8 mouse cellular contexts compared by ENCODE assay signal in genomic region chr10:76906434-76906833, GRCm38 (mm10). TPM values are rescaled to one million over a fixed set of nuclear protein-coding genes. Genes with fewer than 3 reads are reported as not detected.
A peak's percentile ranks its signal among the peaks of the same experiment; 100 is the strongest.
DNase-seq lines count a peak whose midpoint lies in the region; ATAC-seq and TF ChIP-seq lines count a peak whose summit lies in the region.

No protein-coding gene starts in this region.

- H3K36me3 ChIP-seq in thymus, adult 2 months (ENCODE audit: control insufficient read depth, insufficient read depth, low read length) = no peaks in the 10 kb centered on the region
- H3K36me3 ChIP-seq in intestine, embryonic 15.5 days = no peaks in the 10 kb centered on the region
- no peaks in the 10 kb centered on the region for H3K36me3 ChIP-seq in lung, embryonic 16.5 days (ENCODE audit: control insufficient read depth, insufficient read depth, low read length)

- H3K4me2 ChIP-seq in intestine, embryonic 15.5 days (replicated peaks) = peak overlapping the region; percentile 41
- H3K4me2 ChIP-seq in lung, embryonic 16.5 days (ENCODE audit: low read depth, low read length) = 0 out of 2 replicates have a peak overlapping the region, but pooled peaks have one; percentile 15

- H3K9me3 ChIP-seq in intestine, embryonic 15.5 days = no peaks in the 10 kb centered on the region
- no peaks in the 10 kb centered on the region for H3K9me3 ChIP-seq in lung, embryonic 16.5 days (ENCODE audit: control insufficient read depth, low read length)

- no peaks in the 10 kb centered on the region for H3K27me3 ChIP-seq in thymus, adult 2 months (ENCODE audit: control insufficient read depth, insufficient read depth, low read length)
- H3K27me3 ChIP-seq in intestine, embryonic 15.5 days (replicated peaks) = no peaks in the 10 kb centered on the region
- no peaks in the 10 kb centered on the region for H3K27me3 ChIP-seq in lung, embryonic 16.5 days (ENCODE audit: control insufficient read depth, insufficient read depth, low read depth, low read length)

- no peak overlapping the region for H3K9ac ChIP-seq in intestine, embryonic 15.5 days
- H3K9ac ChIP-seq in lung, embryonic 16.5 days (ENCODE audit: low read length) = no peak overlapping the region

- H3K4me1 ChIP-seq in thymus, adult 2 months (replicated peaks; ENCODE audit: control insufficient read depth, insufficient read depth, low read length) = peaks cover 12% of the 10 kb centered on the region
- peaks cover 27% of the 10 kb centered on the region for H3K4me1 ChIP-seq in intestine, embryonic 15.5 days (replicated peaks)
- H3K4me1 ChIP-seq in lung, embryonic 16.5 days (replicated peaks; ENCODE audit: control insufficient read depth, insufficient read depth, low read length) = peaks cover 6% of the 10 kb centered on the region; the same call in 1 of the 2 replicates

- H3K27ac ChIP-seq in thymus, adult 2 months (ENCODE audit: control insufficient read depth, insufficient read depth, low read length) = no peak overlapping the region
- peak overlapping the region; percentile 27; the same call in 1 of the 2 replicates for H3K27ac ChIP-seq in intestine, embryonic 15.5 days
- peak overlapping the region; percentile 72 for H3K27ac ChIP-seq in lung, embryonic 16.5 days (ENCODE audit: low read length)

- no peak for TF ChIP-seq CTCF in thymus, adult 2 months (IDR thresholded peaks at IDR 0.05; ENCODE audit: borderline replicate concordance, control insufficient read depth, extremely low read depth, insufficient read depth, low read length, poor library complexity)

- ATAC-seq in intestine, embryonic 15.5 days = peak; percentile 68
- ATAC-seq in lung, embryonic 16.5 days (ENCODE audit: low read depth) = peak; percentile 51; the same call in 1 of the 2 replicates

- WGBS in thymus, adult 2 months = 25% methylated on average over 10 of the region's 10 CpGs
- WGBS in intestine, embryonic 15.5 days = 47% methylated on average over 10 of the region's 10 CpGs
- WGBS in lung, embryonic 16.5 days = 43% methylated on average over 10 of the region's 10 CpGs

- TF ChIP-seq POLR2A in thymus, adult 2 months (IDR thresholded peaks at IDR 0.05; ENCODE audit: control insufficient read depth, extremely low read depth, insufficient read depth, low read length, poor library complexity) = no peak

- no peak overlapping the region for H3K4me3 ChIP-seq in thymus, adult 2 months (ENCODE audit: control insufficient read depth, insufficient read depth, low read length)
- H3K4me3 ChIP-seq in intestine, embryonic 15.5 days (replicated peaks) = no peak overlapping the region
- no peak overlapping the region for H3K4me3 ChIP-seq in lung, embryonic 16.5 days (ENCODE audit: low read length)

- DNase-seq in thymus, adult 2 months = peak; percentile 33
- no peak for DNase-seq in thymus, adult 18-20 months
- peak; percentile 9 for DNase-seq in yolk sac, embryonic 10.5 days (ENCODE audit: low spot score)
- no peak for DNase-seq in right cerebral cortex, postnatal 14 days
- no peak for DNase-seq in ovary, postnatal 10 days (ENCODE audit: low spot score)
- no peak for DNase-seq in gastrocnemius, postnatal 10 days

RNA-seq across cellular contexts. Expression of gene Pcbp3, which starts 55.3 kb away (rescaled TPM):
- 12.7 and 18.6 TPM in 2 replicates for polyA plus RNA-seq in thymus, adult 2 months (2012; rRNA removed)
- polyA plus RNA-seq in intestine, embryonic 15.5 days (2015; fragmentation: Nextera tagmentation; extraction: Ambion mirVana) = 43.5 and 44.1 TPM in 2 replicates
- 30.7 and 34.9 TPM in 2 replicates for polyA plus RNA-seq in lung, embryonic 16.5 days (2015; fragmentation: Nextera tagmentation; extraction: Ambion mirVana)
- total RNA-seq in gastrocnemius, postnatal 10 days (2021) = 1 to 10 TPM; 4.6 to 8.0 TPM

Comparison
In these comparisons a context has a peak if more than half of its experiments do, and no peak if none do; other contexts are left out.
1. DNase-seq: peak in thymus, adult 2 months (single experiment) and yolk sac, embryonic 10.5 days (single experiment); none in thymus, adult 18-20 months (0 of 2), right cerebral cortex, postnatal 14 days (single experiment), ovary, postnatal 10 days (single experiment) and gastrocnemius, postnatal 10 days (single experiment).